Comparison of ENCODE assay signal across 13 mouse cellular contexts in the genomic region with DNA sequence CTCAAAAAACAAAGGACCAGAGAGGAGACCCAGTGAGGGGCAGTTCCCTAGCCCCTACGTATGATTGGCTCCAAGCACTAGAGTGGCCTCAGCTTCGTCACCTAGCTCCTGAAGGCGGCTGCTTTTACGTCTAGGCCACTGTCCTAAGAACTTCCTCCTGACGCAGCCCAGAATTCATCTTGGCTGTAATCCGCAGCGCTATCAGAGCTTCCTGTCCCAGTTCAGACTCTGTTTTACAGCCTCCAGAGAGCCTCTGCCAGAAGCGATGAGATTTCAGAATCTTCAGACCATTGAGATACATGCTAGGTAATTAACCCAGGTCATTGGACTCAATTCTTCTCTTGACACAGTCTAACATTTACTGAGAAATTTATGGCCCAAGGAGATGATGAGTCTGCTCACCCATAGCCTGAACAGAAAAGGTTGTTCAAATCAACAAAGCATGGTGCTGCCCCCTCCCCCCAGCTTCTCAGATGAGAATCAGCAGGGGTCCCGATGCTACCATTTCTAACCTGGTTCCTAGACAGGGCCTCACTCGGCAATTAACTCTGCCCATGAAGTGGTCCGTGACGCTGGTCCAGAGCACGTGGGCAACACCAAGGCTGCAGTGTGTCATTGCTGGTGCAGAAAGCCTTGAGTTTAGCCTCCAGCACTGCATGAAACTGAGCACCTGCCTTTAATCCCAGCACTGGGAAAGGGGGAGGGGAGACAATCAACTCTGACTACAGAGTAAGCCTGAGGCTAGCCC. TPM values are rescaled to one million over a fixed set of nuclear protein-coding genes. Genes with fewer than 3 reads are reported as not detected.
DNase-seq lines count a peak whose midpoint lies in the region; ATAC-seq and TF ChIP-seq lines count a peak whose summit lies in the region.
"Had no signal": no experiment of that assay in that cellular context is flagged by ENCODE, and none has a peak within 500 bp of the region (broad histone marks: within the 10 kb centered on the region; RNA-seq: fewer than 3 reads in every experiment).

No protein-coding gene starts in this region.

- H3K4me2 ChIP-seq in intestine, embryonic 16.5 days (ENCODE audit: low read depth, low read length) = no peak overlapping the region
- no peak overlapping the region for H3K4me2 ChIP-seq in neural tube, embryonic 14.5 days (ENCODE audit: low read depth, low read length)
- H3K4me2 ChIP-seq: stomach, embryonic 15.5 days had no signal

- no peak overlapping the region for H3K4me3 ChIP-seq in kidney, adult 2 months (ENCODE audit: insufficient read depth, low read depth, low read length)
- H3K4me3 ChIP-seq in intestine, embryonic 16.5 days (ENCODE audit: low read length) = no peak overlapping the region
- no peak overlapping the region for H3K4me3 ChIP-seq in neural tube, embryonic 14.5 days (ENCODE audit: low read depth, low read length)
- H3K4me3 ChIP-seq: limb, embryonic 10.5 days; stomach, embryonic 15.5 days had no signal

- no peak for TF ChIP-seq POLR2A in kidney, adult 2 months (IDR thresholded peaks at IDR 0.05; ENCODE audit: low read depth, low read length)

- no peaks in the 10 kb centered on the region for H3K36me3 ChIP-seq in kidney, adult 2 months (ENCODE audit: control insufficient read depth, insufficient read depth, low read length)
- no peaks in the 10 kb centered on the region; the same call in 1 of the 2 replicates for H3K36me3 ChIP-seq in intestine, embryonic 16.5 days (ENCODE audit: control insufficient read depth, insufficient read depth, low read length)
- H3K36me3 ChIP-seq in neural tube, embryonic 14.5 days (ENCODE audit: control insufficient read depth, insufficient read depth, low read length) = peaks cover 8% of the 10 kb centered on the region

- TF ChIP-seq CTCF in kidney, adult 2 months (conservative IDR thresholded peaks at IDR 0.05; ENCODE audit: insufficient read depth, insufficient read length, low read depth, low read length) = no peak

- H3K9me3 ChIP-seq in intestine, embryonic 16.5 days (ENCODE audit: control insufficient read depth, low read length) = no peaks in the 10 kb centered on the region
- H3K9me3 ChIP-seq in neural tube, embryonic 14.5 days (ENCODE audit: control insufficient read depth, low read length) = no peaks in the 10 kb centered on the region
- H3K9me3 ChIP-seq: limb, embryonic 10.5 days; stomach, embryonic 15.5 days had no signal

- peak; percentile 41; the same call in 1 of the 2 replicates for ATAC-seq in intestine, embryonic 16.5 days
- peak; percentile 54; the same call in 1 of the 2 replicates for ATAC-seq in neural tube, embryonic 14.5 days (ENCODE audit: low read depth)
- no peak for ATAC-seq in megakaryocyte progenitor cell, adult 5-6 weeks (replicated peaks; ENCODE audit: poor library complexity)

- DNase-seq in kidney, adult 2 months = peak; percentile 43
- DNase-seq in kidney, adult 11 months = no peak
- DNase-seq in adrenal gland, postnatal 14 days = peak; percentile 66
- no peak for DNase-seq in frontal cortex, adult 2 months (ENCODE audit: extremely low spot score in 1 of 2, low spot score in 1 of 2)
- no peak for DNase-seq in heart, postnatal 14 days
- DNase-seq: cerebellum, adult 18-20 months; lung, adult 2 months; right cerebral cortex, postnatal 14 days had no signal

- no peaks in the 10 kb centered on the region for H3K27me3 ChIP-seq in kidney, adult 2 months (replicated peaks; ENCODE audit: control insufficient read depth, insufficient read depth, low read length)
- H3K27me3 ChIP-seq in intestine, embryonic 16.5 days (replicated peaks; ENCODE audit: control insufficient read depth, insufficient read depth, low read length) = no peaks in the 10 kb centered on the region
- no peaks in the 10 kb centered on the region for H3K27me3 ChIP-seq in neural tube, embryonic 14.5 days (ENCODE audit: control insufficient read depth, insufficient read depth, low read length)
- H3K27me3 ChIP-seq: stomach, embryonic 15.5 days had no signal

- H3K27ac ChIP-seq in kidney, adult 2 months (ENCODE audit: insufficient read depth, low read depth, low read length) = no peak overlapping the region
- H3K27ac ChIP-seq in intestine, embryonic 16.5 days (ENCODE audit: low read length) = no peak overlapping the region
- no peak overlapping the region for H3K27ac ChIP-seq in neural tube, embryonic 14.5 days (ENCODE audit: low read depth, low read length)
- H3K27ac ChIP-seq: limb, embryonic 10.5 days; stomach, embryonic 15.5 days had no signal

- no peak overlapping the region for H3K9ac ChIP-seq in intestine, embryonic 16.5 days (ENCODE audit: low read depth, low read length)
- no peak overlapping the region for H3K9ac ChIP-seq in neural tube, embryonic 14.5 days (replicated peaks; ENCODE audit: low read depth, low read length)
- H3K9ac ChIP-seq: stomach, embryonic 15.5 days had no signal

- H3K4me1 ChIP-seq in kidney, adult 2 months (ENCODE audit: control insufficient read depth, insufficient read depth, low read length) = no peaks in the 10 kb centered on the region
- 0 out of 2 replicates have a peak, but pooled peaks cover 3% of the 10 kb centered on the region for H3K4me1 ChIP-seq in intestine, embryonic 16.5 days (ENCODE audit: control insufficient read depth, insufficient read depth, low read length)
- peaks cover 5% of the 10 kb centered on the region; the same call in 1 of the 2 replicates for H3K4me1 ChIP-seq in neural tube, embryonic 14.5 days (ENCODE audit: control insufficient read depth, insufficient read depth, low read length)
- H3K4me1 ChIP-seq: stomach, embryonic 15.5 days had no signal

- WGBS in kidney, adult 2 months = 22% methylated on average over 13 of the region's 13 CpGs
- WGBS in intestine, embryonic 16.5 days = 33% methylated on average over 13 of the region's 13 CpGs
- 11% methylated on average over 13 of the region's 13 CpGs for WGBS in neural tube, embryonic 14.5 days

- intact Hi-C loops in heart, postnatal 14 days (cut with DNase I) = loop anchor here (5.0 to 10.0 kb wide), 3 partner anchors 80 to 373 kb away; no protein-coding TSS in a partner anchor

RNA-seq across cellular contexts. Expression of a gene that starts 21.3 kb away (rescaled TPM):
- 267 and 285 TPM in 2 replicates for polyA plus RNA-seq in kidney, adult 2 months (2012; rRNA removed)
- 27.5 and 49.6 TPM in 2 replicates for total RNA-seq in adrenal gland, postnatal 14 days (2021)
- polyA plus RNA-seq in intestine, embryonic 16.5 days (2015; fragmentation: Nextera tagmentation; extraction: Ambion mirVana) = 80.0 and 89.5 TPM in 2 replicates
- 84.9 and 115 TPM in 2 replicates for polyA plus RNA-seq in neural tube, embryonic 14.5 days (2014; fragmentation: Nextera tagmentation; extraction: Ambion mirVana)
- polyA plus RNA-seq in frontal cortex, adult 2 months (2012; rRNA removed) = 198 and 208 TPM in 2 replicates
- not detected in 2 replicates for total RNA-seq in megakaryocyte progenitor cell, adult 5-6 weeks (2015)
- 0.03 and 0.21 TPM in 2 replicates for total RNA-seq in megakaryocyte progenitor cell, adult 5-6 weeks (2017)
- total RNA-seq in heart, postnatal 14 days (2021) = 1 to 10 TPM; 5.7 to 6.6 TPM

RNA-seq across cellular contexts. Expression of a gene that starts 21.3 kb away (rescaled TPM):
- 24.5 and 26.0 TPM in 2 replicates for polyA plus RNA-seq in kidney, adult 2 months (2012; rRNA removed)
- total RNA-seq in adrenal gland, postnatal 14 days (2021) = 18.8 and 21.0 TPM in 2 replicates
- 13.8 and 15.0 TPM in 2 replicates for polyA plus RNA-seq in intestine, embryonic 16.5 days (2015; fragmentation: Nextera tagmentation; extraction: Ambion mirVana)
- 48.4 and 63.4 TPM in 2 replicates for polyA plus RNA-seq in neural tube, embryonic 14.5 days (2014; fragmentation: Nextera tagmentation; extraction: Ambion mirVana)
- polyA plus RNA-seq in frontal cortex, adult 2 months (2012; rRNA removed) = 67.8 and 74.2 TPM in 2 replicates
- 12.7 and 19.2 TPM in 2 replicates for total RNA-seq in megakaryocyte progenitor cell, adult 5-6 weeks (2015)
- total RNA-seq in megakaryocyte progenitor cell, adult 5-6 weeks (2017) = 8.4 and 15.7 TPM in 2 replicates
- total RNA-seq in heart, postnatal 14 days (2021) = 10 to 100 TPM; 21.4 to 25.3 TPM

Comparison
In these comparisons a context has a peak if more than half of its experiments do, and no peak if none do; other contexts are left out.
1. DNase-seq: peak in kidney, adult 2 months (single experiment) and adrenal gland, postnatal 14 days (single experiment); none in kidney, adult 11 months (single experiment), frontal cortex, adult 2 months (0 of 2) and heart, postnatal 14 days (0 of 2).